Mouse (Mus musculus) limb, embryonic 10.5 days (tissue): ENCODE measurements around the gene Tcf12. TPM values are rescaled to one million over a fixed set of nuclear protein-coding genes. Genes with fewer than 3 reads are reported as not detected.
A peak's percentile ranks its signal among the peaks of the same experiment; 100 is the strongest.

Experiments
- DNase-seq: peaks from one replicate; pipeline ENCODE4 v3.0.0-alpha.2; 2017; ENCODE audit warnings: low spot score
- H3K27ac ChIP-seq: fragments of 300-500 bp; sonication (generic); 2 replicates; pipeline ENCODE4 v1.5.1; 2016; ENCODE audit warnings: mild to moderate bottlenecking
- H3K27me3 ChIP-seq: fragments of 300-500 bp; sonication (generic); 2 replicates; pipeline ENCODE4 v1.6.1; 2016; ENCODE audit warnings: low read depth, mild to moderate bottlenecking; ENCODE audit not compliant: poor library complexity, severe bottlenecking
- H3K36me3 ChIP-seq: fragments of 300-500 bp; sonication (generic); 2 replicates; pipeline ENCODE4 v1.6.1; 2016; ENCODE audit warnings: mild to moderate bottlenecking, moderate library complexity
- H3K4me1 ChIP-seq: fragments of 300-500 bp; sonication (generic); 2 replicates; pipeline ENCODE4 v1.6.1; 2016
- H3K4me3 ChIP-seq: fragments of 300-500 bp; sonication (generic); 2 replicates; pipeline ENCODE4 v1.5.1; 2016; ENCODE audit warnings: mild to moderate bottlenecking, moderate library complexity
- H3K9me3 ChIP-seq: fragments of 300-500 bp; sonication (generic); replicated peaks from 2 replicates; pipeline ENCODE4 v1.6.1; 2016; ENCODE audit warnings: mild to moderate bottlenecking
- WGBS: fragments of 180-500 bp; shearing (Covaris S2); methylation state at CpG from one replicate; pipeline ENCODE4 v1.1.7; 2016; 5-methylcytosine and 5-hydroxymethylcytosine counted together
- polyA plus RNA-seq: library from polyadenylated mRNA; unstranded; fragments of >200 nt; fragmentation: Nextera tagmentation; extraction: Ambion mirVana; gene quantifications from 2 replicates; pipeline ENCODE4 v1.2.1, GENCODE M21; 2016

Gene Tcf12
- polyA plus RNA-seq, 1 experiment from 2014 or later, result 216 TPM

- Histone ChIP-seq H3K9me3 (no peaks in the 10 kb centered on the region), H3K27ac (no peak overlapping the region), H3K4me3 (no peak overlapping the region), H3K36me3 (no peaks in the 10 kb centered on the region), H3K4me1 (peaks cover 9% of the 10 kb centered on the region), H3K27me3 (no peaks in the 10 kb centered on the region)
- no peak for DNase-seq
- WGBS, result 31% methylated on average over 4 of the region's 4 CpGs
These were observed 299.3 kb downstream of the Tcf12 start for GRCm38 (mm10) chr9:71812402-71812801.

GRCm38 (mm10) chr9:71811404-71811803 lies 300.3 kb downstream of the Tcf12 start:
- no peak overlapping the region for H3K27ac ChIP-seq
- 82% methylated on average over 5 of the region's 5 CpGs for WGBS
- no peak for DNase-seq

GRCm38 (mm10) chr9:71810723-71811122 lies 300.9 kb downstream of the Tcf12 start:
- Histone ChIP-seq H3K4me3 (no peak overlapping the region), H3K36me3 (no peaks in the 10 kb centered on the region), H3K9me3 (no peaks in the 10 kb centered on the region), H3K27me3 (no peaks in the 10 kb centered on the region), H3K27ac (no peak overlapping the region), H3K4me1 (peaks cover 15% of the 10 kb centered on the region)
- no peak for DNase-seq
- WGBS, result 85% methylated on average over 2 of the region's 2 CpGs

More at GRCm38 (mm10) chr9:71811404-71811803, 300.3 kb downstream of the Tcf12 start:
- Histone ChIP-seq H3K4me3 (no peak overlapping the region), H3K27me3 (no peaks in the 10 kb centered on the region), H3K36me3 (no peaks in the 10 kb centered on the region), H3K4me1 (peaks cover 9% of the 10 kb centered on the region), H3K9me3 (no peaks in the 10 kb centered on the region)

- no peaks in the 10 kb centered on the region for H3K27me3 ChIP-seq
- peaks cover 26% of the 10 kb centered on the region for H3K4me1 ChIP-seq
- H3K27ac ChIP-seq, result no peak overlapping the region
- no peaks in the 10 kb centered on the region for H3K9me3 ChIP-seq
- no peak overlapping the region for H3K4me3 ChIP-seq
- no peak for DNase-seq
- 39% methylated on average over 11 of the region's 11 CpGs for WGBS
- H3K36me3 ChIP-seq, result no peaks in the 10 kb centered on the region
These were observed 302.9 kb downstream of the Tcf12 start for GRCm38 (mm10) chr9:71808640-71809254.

DNA sequence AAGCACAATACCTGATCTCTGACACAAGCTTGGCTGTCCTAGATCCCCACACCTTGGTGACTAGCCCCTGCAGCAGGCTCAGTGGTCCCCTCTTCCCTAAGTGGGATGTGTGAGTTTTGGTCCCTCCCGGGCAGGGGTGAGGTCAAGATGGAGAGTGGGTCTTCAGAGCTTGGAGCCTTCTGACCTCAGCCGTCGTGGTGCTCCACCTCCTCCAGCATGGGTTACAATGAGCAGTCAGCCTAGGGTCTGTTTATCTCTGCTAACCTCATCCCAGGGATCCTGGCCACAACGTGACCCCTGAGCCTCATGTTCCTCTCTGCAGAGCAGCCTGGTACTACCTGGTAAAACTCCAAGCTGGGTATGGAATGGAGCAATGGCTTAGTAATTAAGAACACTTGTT lies 303.9 kb downstream of the Tcf12 start:
- DNase-seq, result no peak
- Histone ChIP-seq H3K36me3 (no peaks in the 10 kb centered on the region), H3K4me3 (no peak overlapping the region), H3K4me1 (peaks cover 31% of the 10 kb centered on the region), H3K27me3 (no peaks in the 10 kb centered on the region), H3K9me3 (no peaks in the 10 kb centered on the region), H3K27ac (no peak overlapping the region)
- 44% methylated on average over 4 of the region's 4 CpGs for WGBS

DNA sequence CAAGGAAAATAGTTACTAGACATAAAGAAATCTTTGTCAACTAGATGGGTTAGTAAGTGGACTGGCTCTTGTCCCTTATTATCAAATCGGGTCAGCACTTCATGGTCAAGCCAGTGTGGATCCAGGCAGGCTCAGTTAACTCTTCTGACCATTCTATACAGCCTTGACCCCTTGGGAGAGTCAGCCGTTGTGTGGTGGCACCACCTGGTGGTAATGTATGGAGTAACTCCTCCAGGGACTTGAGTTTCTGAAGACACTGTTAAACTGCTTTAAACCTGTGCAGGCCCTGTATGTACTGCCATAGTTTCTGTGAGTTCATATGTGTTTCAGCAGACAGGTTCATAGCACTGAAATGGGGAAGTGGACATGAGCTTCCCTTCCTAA lies 305.3 kb downstream of the Tcf12 start:
- Histone ChIP-seq H3K36me3 (no peaks in the 10 kb centered on the region), H3K4me1 (peaks cover 27% of the 10 kb centered on the region), H3K9me3 (no peaks in the 10 kb centered on the region), H3K27ac (no peak overlapping the region), H3K4me3 (no peak overlapping the region), H3K27me3 (no peaks in the 10 kb centered on the region)
- DNase-seq, result peak; percentile 82
- 10% methylated on average over 2 of the region's 2 CpGs for WGBS

DNA sequence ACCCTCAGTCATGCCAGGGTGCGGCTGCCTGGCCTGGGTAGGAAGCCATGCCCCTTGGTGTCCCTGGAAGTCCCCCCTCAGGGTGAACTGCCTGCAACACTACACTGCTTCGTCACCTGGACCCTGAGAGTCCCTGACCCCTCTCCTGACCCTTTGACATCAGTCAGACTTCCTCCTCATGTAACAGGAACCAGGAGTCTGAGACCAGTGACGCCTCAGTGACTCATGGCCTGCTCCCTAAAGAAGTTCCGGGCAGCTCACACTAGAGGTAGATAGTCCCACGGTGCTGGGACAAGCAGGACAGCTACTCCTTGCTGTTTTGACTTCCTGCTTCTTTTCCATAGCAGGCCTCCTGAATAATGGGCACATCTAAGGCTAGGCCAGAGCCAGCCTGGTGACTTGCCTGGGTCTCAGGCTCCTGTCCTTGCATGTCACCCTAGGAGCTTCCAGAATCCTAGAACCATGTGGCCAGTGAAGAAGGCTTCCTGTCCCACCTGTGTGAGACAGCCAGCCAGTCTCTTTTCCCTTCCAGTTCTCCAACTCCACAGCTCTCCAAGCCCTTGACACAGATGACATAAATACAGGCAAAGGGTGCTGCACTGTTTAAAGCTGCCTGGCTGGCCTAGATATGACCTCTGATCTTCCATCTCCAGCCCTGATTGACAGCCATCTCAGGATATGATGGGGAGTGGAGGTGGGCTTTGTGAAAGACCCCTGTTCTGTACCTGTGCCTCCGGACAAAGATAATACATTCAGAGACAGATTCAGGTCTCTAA lies 305.8 kb downstream of the Tcf12 start:
- Histone ChIP-seq H3K4me3 (no peak overlapping the region), H3K4me1 (peaks cover 27% of the 10 kb centered on the region), H3K9me3 (no peaks in the 10 kb centered on the region), H3K27me3 (no peaks in the 10 kb centered on the region), H3K27ac (peak overlapping the region; percentile 37; the same call in 1 of the 2 replicates), H3K36me3 (no peaks in the 10 kb centered on the region)
- 31% methylated on average over 6 of the region's 6 CpGs for WGBS
- no peak for DNase-seq

DNA sequence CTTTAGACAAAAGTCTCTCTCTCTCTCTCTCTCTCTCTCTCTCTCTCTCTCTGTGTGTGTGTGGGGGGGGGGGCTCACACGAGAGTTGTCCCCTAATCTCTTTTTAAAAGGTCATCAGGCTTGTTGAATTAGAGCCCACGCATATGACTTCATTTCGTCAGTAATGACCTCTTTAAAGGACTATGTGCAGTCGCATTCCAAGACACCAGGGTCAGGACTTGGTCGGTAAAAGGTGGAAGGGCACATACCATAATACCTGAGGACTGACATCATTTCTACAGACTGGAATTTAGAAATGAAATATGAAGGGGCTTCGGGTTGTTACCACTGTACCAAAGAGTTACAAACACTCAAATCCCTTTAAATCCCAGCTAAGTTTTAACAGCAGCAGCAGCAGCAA lies 307.6 kb downstream of the Tcf12 start:
- H3K4me1 ChIP-seq, result peaks cover 27% of the 10 kb centered on the region
- H3K27ac ChIP-seq, result no peak overlapping the region
- H3K9me3 ChIP-seq, result no peaks in the 10 kb centered on the region
- no peak overlapping the region for H3K4me3 ChIP-seq
- DNase-seq, result no peak
- WGBS, result 22% methylated on average over 6 of the region's 6 CpGs
- H3K27me3 ChIP-seq, result no peaks in the 10 kb centered on the region
- H3K36me3 ChIP-seq, result no peaks in the 10 kb centered on the region

GRCm38 (mm10) chr9:71803281-71803680 lies 308.4 kb downstream of the Tcf12 start:
- Histone ChIP-seq H3K4me3 (no peak overlapping the region), H3K9me3 (no peaks in the 10 kb centered on the region), H3K27me3 (no peaks in the 10 kb centered on the region), H3K27ac (no peak overlapping the region), H3K4me1 (peaks cover 32% of the 10 kb centered on the region), H3K36me3 (no peaks in the 10 kb centered on the region)
- DNase-seq, result no peak
- 51% methylated on average over 7 of the region's 7 CpGs for WGBS

- no peaks in the 10 kb centered on the region for H3K9me3 ChIP-seq
- H3K4me1 ChIP-seq, result peaks cover 16% of the 10 kb centered on the region; the same call in 1 of the 2 replicates
- no peak overlapping the region for H3K27ac ChIP-seq
- H3K36me3 ChIP-seq, result no peaks in the 10 kb centered on the region
- H3K27me3 ChIP-seq, result no peaks in the 10 kb centered on the region
- WGBS, result 88% methylated on average over 5 of the region's 5 CpGs
- no peak overlapping the region for H3K4me3 ChIP-seq
- no peak for DNase-seq
These were observed 312.1 kb downstream of the Tcf12 start for GRCm38 (mm10) chr9:71799598-71799997.

DNA sequence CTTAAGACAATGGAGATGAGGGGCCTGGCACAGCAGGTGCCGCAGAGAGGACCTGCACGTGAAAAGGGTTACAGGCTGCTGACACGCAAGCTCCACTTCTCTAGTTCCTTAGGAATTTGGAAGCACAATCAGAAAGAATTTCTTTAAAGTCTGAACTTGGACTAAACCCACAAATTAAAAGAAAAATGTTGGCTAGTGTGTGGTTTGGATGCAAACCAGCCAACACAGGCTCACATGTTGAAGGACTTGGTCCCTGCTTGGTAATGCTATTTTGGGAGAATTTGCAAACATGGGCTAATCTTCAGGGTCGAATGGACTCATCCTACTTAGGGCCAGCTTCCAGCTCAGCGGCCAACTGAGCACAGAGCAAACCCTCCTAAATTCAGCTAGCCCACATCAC lies 313.5 kb downstream of the Tcf12 start:
- no peaks in the 10 kb centered on the region for H3K9me3 ChIP-seq
- no peaks in the 10 kb centered on the region for H3K27me3 ChIP-seq
- no peak for DNase-seq
- peaks cover 5% of the 10 kb centered on the region; the same call in 1 of the 2 replicates for H3K4me1 ChIP-seq
- H3K4me3 ChIP-seq, result no peak overlapping the region
- no peak overlapping the region for H3K27ac ChIP-seq
- H3K36me3 ChIP-seq, result no peaks in the 10 kb centered on the region
- 80% methylated on average over 5 of the region's 5 CpGs for WGBS
